Mouse (Mus musculus) forebrain, postnatal 0 days (tissue): ENCODE measurements around the gene Cldn9. TPM values are rescaled to one million over a fixed set of nuclear protein-coding genes. Genes with fewer than 3 reads are reported as not detected.

Source experiments
- ATAC-seq: fragments of 200-750 bp; cut with Nextera tagmentation; 2 replicates; pipeline ENCODE4 v1.8.0; 2017; ENCODE audit warnings: mild to moderate bottlenecking, moderate library complexity
- DNase-seq: peaks from one replicate; pipeline ENCODE4 v3.0.0-alpha.2; 2015
- H3K27ac ChIP-seq: fragments of 300-500 bp; sonication (generic); 2 replicates; pipeline ENCODE4 v1.5.1; 2014; ENCODE audit warnings: low read depth, mild to moderate bottlenecking, antibody characterized with exemption, low read length, moderate library complexity, mixed read lengths
- H3K27me3 ChIP-seq: fragments of 300-500 bp; sonication (generic); 2 replicates; pipeline ENCODE4 v1.6.1; 2014; ENCODE audit warnings: mild to moderate bottlenecking, low read length, mixed read lengths; ENCODE audit not compliant: insufficient read depth
- H3K36me3 ChIP-seq: fragments of 300-500 bp; sonication (generic); 2 replicates; pipeline ENCODE4 v1.6.1; 2014; ENCODE audit warnings: mild to moderate bottlenecking, moderate library complexity; ENCODE audit not compliant: insufficient read depth
- H3K4me1 ChIP-seq: fragments of 300-500 bp; sonication (generic); 2 replicates; pipeline ENCODE4 v1.6.1; 2014; ENCODE audit warnings: antibody characterized with exemption; ENCODE audit not compliant: insufficient read depth
- H3K4me2 ChIP-seq: fragments of 300-500 bp; sonication (generic); 2 replicates; pipeline ENCODE4 v1.6.1; 2014; ENCODE audit warnings: low read depth, mild to moderate bottlenecking, moderate library complexity
- H3K4me3 ChIP-seq: fragments of 300-500 bp; sonication (generic); 2 replicates; pipeline ENCODE4 v1.5.1; 2014; ENCODE audit warnings: low read depth, low read length, mixed read lengths
- H3K9ac ChIP-seq: fragments of 300-500 bp; sonication (generic); 2 replicates; pipeline ENCODE4 v1.6.1; 2014; ENCODE audit warnings: mild to moderate bottlenecking
- H3K9me3 ChIP-seq: fragments of 300-500 bp; sonication (generic); 2 replicates; pipeline ENCODE4 v1.6.1; 2016; ENCODE audit warnings: low read length
- CTCF ChIP-seq: sonication (generic); IDR thresholded peaks from 2 replicates; pipeline ENCODE4 v1.5.1; 2016; ENCODE audit warnings: antibody characterized with exemption, control low read depth, low read depth
- WGBS: fragments of 180-500 bp; shearing (Covaris S2); extraction: QIAGEN DNeasy Blood & Tissue Kit; methylation state at CpG from one replicate; pipeline ENCODE4 v1.1.7; 2014; 5-methylcytosine and 5-hydroxymethylcytosine counted together
- polyA plus RNA-seq: library from polyadenylated mRNA; unstranded; fragments of >200 nt; fragmentation: Nextera tagmentation; extraction: Ambion mirVana; gene quantifications from 2 replicates; pipeline ENCODE4 v1.2.1, GENCODE M21; 2015
- total RNA-seq: library from RNA; depleted of rRNA; stranded (reverse); fragments of >200 nt; gene quantifications from 2 replicates; pipeline ENCODE4 v1.2.3, GENCODE M21; 2014; rRNA removed

The Cldn9 gene
- total RNA-seq (0.54 TPM in 1 of 2 replicates, not detected in the other), polyA plus RNA-seq (0.25 and 0.62 TPM in 2 replicates)

- WGBS: 16% methylated on average over 15 of the region's 15 CpGs
- TF ChIP-seq CTCF: no peak
- H3K27me3 ChIP-seq: peaks cover 22% of the 10 kb centered on the region
- no peak within 1 kb of the TSS for H3K4me3 ChIP-seq
- no peak within 1 kb of the TSS for H3K4me2 ChIP-seq
- H3K27ac ChIP-seq: no peak within 1 kb of the TSS
- no peaks in the 10 kb centered on the region for H3K9me3 ChIP-seq
- H3K4me1 ChIP-seq: no peaks in the 10 kb centered on the region
- ATAC-seq (peak; percentile 48), DNase-seq (no peak)
- no peaks in the 10 kb centered on the region for H3K36me3 ChIP-seq
- H3K9ac ChIP-seq: no peak within 1 kb of the TSS
Observed at GRCm38 (mm10) chr17:23683856-23684672, at the start of gene Cldn9. TSS of gene Cldn9 (minus strand) at chr17:23684026.

- H3K9me3 ChIP-seq: no peaks in the 10 kb centered on the region
- no peaks in the 10 kb centered on the region for H3K27me3 ChIP-seq
- H3K27ac ChIP-seq: no peak overlapping the region
- WGBS: 55% methylated on average over 1 of the region's 1 CpGs
- no peak for TF ChIP-seq CTCF
- no peaks in the 10 kb centered on the region for H3K4me1 ChIP-seq
- H3K4me3 ChIP-seq: no peak overlapping the region
- H3K36me3 ChIP-seq: no peaks in the 10 kb centered on the region
- H3K9ac ChIP-seq: no peak overlapping the region
- no peak overlapping the region for H3K4me2 ChIP-seq
- DNase-seq (no peak), ATAC-seq (no peak)
Observed at GRCm38 (mm10) chr17:23730441-23730840, 46.6 kb upstream of the Cldn9 start.

GRCm38 (mm10) chr17:23726758-23727142, 42.9 kb upstream of the Cldn9 start:
- peak overlapping the region; percentile 50; the same call in 1 of the 2 replicates for H3K27ac ChIP-seq
- no peaks in the 10 kb centered on the region for H3K9me3 ChIP-seq
- no peaks in the 10 kb centered on the region for H3K36me3 ChIP-seq
- no peaks in the 10 kb centered on the region for H3K27me3 ChIP-seq
- peak; percentile 81 for ATAC-seq
- peak; percentile 67 for DNase-seq
- TF ChIP-seq CTCF: peak; percentile 39
- H3K4me2 ChIP-seq: peak overlapping the region; percentile 95
- H3K4me3 ChIP-seq: peak overlapping the region; percentile 80
- 6% methylated on average over 20 of the region's 20 CpGs for WGBS
- peak overlapping the region; percentile 64 for H3K9ac ChIP-seq
- H3K4me1 ChIP-seq: no peaks in the 10 kb centered on the region

- H3K4me2 ChIP-seq: peak within 1 kb of the TSS; percentile 95
- H3K36me3 ChIP-seq: no peaks in the 10 kb centered on the region
- H3K4me3 ChIP-seq: peak within 1 kb of the TSS; percentile 80
- no peak; the same call in 1 of the 2 replicates for TF ChIP-seq CTCF
- DNase-seq: peak; percentile 97
- H3K27ac ChIP-seq: peak within 1 kb of the TSS; percentile 50; the same call in 1 of the 2 replicates
- no peaks in the 10 kb centered on the region for H3K4me1 ChIP-seq
- 2% methylated on average over 67 of the region's 73 CpGs for WGBS
- peak; percentile 98 for ATAC-seq
- peak within 1 kb of the TSS; percentile 64 for H3K9ac ChIP-seq
- no peaks in the 10 kb centered on the region for H3K9me3 ChIP-seq
- no peaks in the 10 kb centered on the region for H3K27me3 ChIP-seq
Observed at GRCm38 (mm10) chr17:23725999-23726757, 42.4 kb upstream of the Cldn9 start, which contains the start of gene Pkmyt1. TSS of gene Pkmyt1 (plus strand) at chr17:23726336.

GRCm38 (mm10) chr17:23725477-23725876, 41.7 kb upstream of the Cldn9 start:
- Histone ChIP-seq H3K4me1 (no peaks in the 10 kb centered on the region), H3K4me2 (peak overlapping the region; percentile 95), H3K4me3 (peak overlapping the region; percentile 80), H3K9me3 (no peaks in the 10 kb centered on the region), H3K27me3 (no peaks in the 10 kb centered on the region), H3K9ac (peak overlapping the region; percentile 64), H3K27ac (0 out of 2 replicates have a peak overlapping the region, but pooled peaks have one; percentile 24), H3K36me3 (no peaks in the 10 kb centered on the region)
- WGBS: 65% methylated on average over 4 of the region's 4 CpGs
- ATAC-seq (no peak), DNase-seq (no peak)
- no peak for TF ChIP-seq CTCF

GRCm38 (mm10) chr17:23722376-23723125, 38.7 kb upstream of the Cldn9 start, which contains the start of gene 1520401A03Rik:
TSS of gene 1520401A03Rik (minus strand) at chr17:23722783.
- Histone ChIP-seq H3K9me3 (no peaks in the 10 kb centered on the region), H3K27me3 (no peaks in the 10 kb centered on the region), H3K36me3 (no peaks in the 10 kb centered on the region), H3K27ac (no peak within 1 kb of the TSS), H3K4me2 (no peak within 1 kb of the TSS), H3K4me1 (no peaks in the 10 kb centered on the region), H3K9ac (no peak within 1 kb of the TSS), H3K4me3 (no peak within 1 kb of the TSS)
- no peak for TF ChIP-seq CTCF
- 80% methylated on average over 7 of the region's 7 CpGs for WGBS
- ATAC-seq: no peak
- no peak for DNase-seq
